Mouse (Mus musculus): Measurements from ENCODE around the gene Olfr1441.

GRCm38 (mm10) chr19:12421680-12422079 is 4.4 kb downstream of the Olfr1441 start:
- TF ChIP-seq CTCF (IDR thresholded peaks at IDR 0.05; ENCODE audit: borderline replicate concordance, insufficient read depth, low read depth, low read length) (no peak), POLR2A (IDR thresholded peaks at IDR 0.05; ENCODE audit: borderline replicate concordance, insufficient read depth, low read length) (no peak)
